Comparison of ENCODE assay signal across 8 mouse cellular contexts in the genomic region with DNA sequence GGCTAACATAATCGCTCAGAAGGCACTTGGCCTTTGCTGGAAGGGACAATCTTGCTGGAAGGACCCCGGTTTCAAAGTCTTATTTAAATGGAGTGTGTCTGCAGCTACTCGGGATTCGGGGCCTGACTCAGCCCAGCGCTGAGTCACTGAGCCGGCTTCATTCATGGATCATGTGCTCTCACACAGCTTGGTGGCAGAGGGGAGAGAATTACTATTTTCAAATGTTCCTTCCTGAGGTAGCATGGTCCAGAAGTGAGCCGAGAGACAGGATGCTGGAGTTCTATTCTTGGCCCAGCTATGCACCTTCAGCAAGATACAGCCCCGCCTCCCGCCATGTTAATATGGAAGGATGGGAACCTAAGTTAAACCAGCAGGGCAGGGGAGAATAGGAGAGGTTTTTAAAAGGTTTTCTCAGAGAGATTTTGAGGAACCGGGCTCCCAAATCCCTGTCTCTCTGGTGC. TPM values are rescaled to one million over a fixed set of nuclear protein-coding genes. Genes with fewer than 3 reads are reported as not detected.
DNase-seq lines count a peak whose midpoint lies in the region; ATAC-seq lines count a peak whose summit lies in the region.

No protein-coding gene starts in this region.

- peak; percentile 85 for ATAC-seq in frontal cortex, adult (ENCODE audit: low TSS enrichment)

- DNase-seq in layer of hippocampus, adult 18-20 months (ENCODE audit: low spot score in 2 of 2), result peak; percentile 68 to 69
- no peak for DNase-seq in layer of hippocampus, adult 9-10 months (ENCODE audit: low spot score)
- DNase-seq in left cerebral cortex, postnatal 36 days (ENCODE audit: low spot score in 2 of 2), result peak; percentile 72 to 76
- no peak for DNase-seq in ovary, postnatal 36 days (ENCODE audit: low spot score)
- no peak for DNase-seq in lung, postnatal 36 days
- no peak for DNase-seq in gastrocnemius, postnatal 36 days
- DNase-seq in heart, postnatal 25 days (ENCODE audit: low spot score), result no peak

- intact Hi-C loops in left cerebral cortex, postnatal 36 days (cut with DNase I), result no loop called here
- intact Hi-C loops in gastrocnemius, postnatal 36 days (cut with DNase I), result no loop called here
- intact Hi-C loops in heart, postnatal 25 days (cut with DNase I), result no loop called here

RNA-seq across cellular contexts. Expression of a gene that starts 40.8 kb away (rescaled TPM):
- 100 to 1,000 TPM; 212 to 229 TPM for total RNA-seq in layer of hippocampus, adult 18-20 months (2021)
- total RNA-seq in left cerebral cortex, postnatal 36 days (2021), result 100 to 1,000 TPM; 222 to 250 TPM
- total RNA-seq in gastrocnemius, postnatal 36 days (2021), result under 1 TPM in 1 of 2 experiments, not detected in 1; 0.43 TPM
- total RNA-seq in heart, postnatal 25 days (2021), result under 1 TPM; 0.18 to 0.25 TPM

Comparison
In these comparisons a context has a peak if more than half of its experiments do, and no peak if none do; other contexts are left out.
1. DNase-seq: peak in layer of hippocampus, adult 18-20 months (2 of 2) and left cerebral cortex, postnatal 36 days (2 of 2); none in layer of hippocampus, adult 9-10 months (single experiment), ovary, postnatal 36 days (single experiment), lung, postnatal 36 days (single experiment), gastrocnemius, postnatal 36 days (0 of 2) and heart, postnatal 25 days (single experiment).
2. RNA of a gene that starts 40.8 kb away (total RNA-seq): 222 to 250 TPM in left cerebral cortex, postnatal 36 days and 212 to 229 TPM in layer of hippocampus, adult 18-20 months; 0.43 TPM in gastrocnemius, postnatal 36 days and 0.18 to 0.25 TPM in heart, postnatal 25 days; every median in the first group is over 100 times any median in the second.